Mouse (Mus musculus) cerebellum, postnatal 25 days (tissue): ENCODE measurements around the gene Lrrc36.

ENCODE experiments used
- DNase-seq, 2 experiments: peaks; one replicate each; pipeline ENCODE4 v3.0.0; 2021; ENCODE audit warnings: mixed read lengths in 2 of 2

The Lrrc36 gene

DNA sequence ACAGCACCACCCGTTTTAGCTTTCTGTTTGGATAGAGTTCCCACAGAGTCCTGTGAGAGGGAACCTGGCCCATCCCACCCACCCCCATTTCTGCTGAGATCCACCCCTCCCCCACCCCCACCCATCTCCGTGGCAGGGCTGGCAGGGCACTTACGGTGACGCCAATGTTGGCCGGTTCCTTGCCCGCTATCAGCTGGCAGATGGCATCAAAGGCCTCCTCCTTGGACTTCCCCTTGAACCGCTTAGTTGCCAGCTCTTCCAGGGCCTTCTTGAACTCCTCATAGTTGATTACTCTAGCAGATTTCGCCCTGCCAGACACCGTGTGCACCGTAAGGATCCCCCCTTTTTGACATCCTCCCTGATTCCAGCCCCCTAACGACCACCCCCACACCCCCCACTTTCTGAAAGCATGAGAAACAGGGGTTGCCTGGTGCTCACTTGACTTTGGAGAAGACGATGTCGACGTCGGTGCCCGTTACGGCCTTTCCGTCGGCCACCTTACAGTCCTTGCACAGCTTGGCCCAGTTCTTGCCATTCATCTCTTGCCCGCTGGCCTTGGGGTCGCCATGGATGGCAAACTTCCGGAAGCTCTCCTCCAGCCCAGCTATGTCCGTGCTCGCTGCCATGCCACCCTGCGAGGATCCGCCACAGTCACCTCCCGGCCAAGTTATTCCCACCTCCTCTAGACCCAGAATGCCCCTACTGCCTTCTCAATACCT is 54.8 kb downstream of the Lrrc36 start:
- DNase-seq, result peak; percentile 67 to 74

DNA sequence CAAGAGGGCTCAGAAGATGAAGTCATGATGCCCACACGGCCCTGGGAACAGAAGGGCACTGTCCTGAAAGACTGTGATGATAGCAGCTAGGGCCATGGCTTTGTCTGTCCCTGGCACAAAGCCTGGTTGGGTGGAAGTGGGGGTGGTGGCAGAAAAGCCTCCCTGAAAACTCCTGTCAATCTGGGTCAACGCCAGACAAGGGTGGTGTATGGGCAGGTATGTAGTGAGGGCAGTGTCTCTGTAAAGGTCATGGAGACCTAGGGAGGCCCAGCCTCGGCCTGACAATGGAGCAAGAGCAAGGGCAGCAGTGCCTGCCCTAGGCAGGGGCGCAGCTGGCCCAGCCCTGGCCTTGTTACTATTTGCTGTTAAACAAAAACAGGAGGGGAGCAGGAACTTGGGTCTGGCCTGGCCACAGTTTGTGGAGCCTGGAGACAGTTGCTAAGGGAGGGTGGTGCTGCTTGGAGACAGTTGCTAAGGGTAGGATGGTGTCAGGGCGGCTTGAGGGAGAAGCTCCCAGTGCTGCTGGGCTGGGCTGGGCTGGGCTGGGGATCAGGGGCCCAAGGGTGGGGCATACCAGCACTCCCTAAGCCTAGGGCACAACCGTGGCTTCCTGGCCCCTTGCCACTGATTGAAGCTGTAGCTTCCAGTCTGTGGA is 55.8 kb downstream of the Lrrc36 start:
- peak; percentile 73 to 78 for DNase-seq

DNA sequence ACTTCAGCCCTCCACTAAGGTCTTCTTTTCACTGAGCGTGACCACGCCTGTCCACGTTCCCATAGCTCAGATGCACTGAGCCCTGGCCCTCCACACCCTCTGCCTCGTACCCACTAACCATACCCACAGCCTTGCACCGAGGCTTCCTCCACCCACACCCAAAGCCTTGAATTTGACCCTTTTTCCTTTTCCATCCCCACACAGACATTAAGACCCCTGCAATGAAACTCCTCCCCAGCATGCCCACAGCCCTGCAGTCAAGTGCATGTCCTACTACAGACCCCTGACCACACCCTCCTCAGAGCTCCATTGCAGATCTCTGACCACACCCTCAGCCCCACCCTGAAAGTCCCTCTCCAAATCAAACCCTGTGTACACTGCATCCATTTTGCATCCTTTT is 56.4 kb downstream of the Lrrc36 start:
- DNase-seq, result no peak

GRCm38 (mm10) chr8:105470262-105470661 is 56.9 kb downstream of the Lrrc36 start:
- no peak for DNase-seq

GRCm38 (mm10) chr8:105470681-105471313 is 57.4 kb downstream of the Lrrc36 start:
- DNase-seq, result peak in 1 of 2 experiments; percentile 46

- peak; percentile 92 to 94 for DNase-seq
Observed at GRCm38 (mm10) chr8:105471314-105472015, 58.1 kb downstream of the Lrrc36 start, which contains the start of gene Tppp3. Gene Tppp3, minus strand, starts transcription at chr8:105471526.

GRCm38 (mm10) chr8:105472414-105472932 is 59.1 kb downstream of the Lrrc36 start:
- peak in 1 of 2 experiments; percentile 30 for DNase-seq

DNA sequence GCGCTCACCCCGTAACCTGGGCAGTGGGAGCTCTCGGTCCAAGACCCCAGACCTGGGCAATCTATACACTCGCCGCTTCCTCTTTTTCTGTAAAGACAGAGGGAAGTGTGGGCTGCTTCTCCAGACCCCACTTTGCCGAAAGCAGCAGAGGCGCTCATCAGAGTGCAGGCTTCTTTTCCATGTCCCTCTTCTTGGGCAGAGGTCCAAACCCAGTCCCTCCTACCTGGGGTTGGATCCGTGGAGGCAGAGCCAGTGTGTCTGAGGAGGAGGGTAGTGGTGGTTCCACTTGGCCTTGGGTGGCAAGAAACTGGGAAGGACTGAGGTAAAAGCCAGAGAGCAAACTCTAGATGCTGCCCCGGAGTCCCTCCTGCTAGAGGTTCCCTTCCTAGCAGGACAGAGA is 59.6 kb downstream of the Lrrc36 start:
- DNase-seq, result no peak

DNA sequence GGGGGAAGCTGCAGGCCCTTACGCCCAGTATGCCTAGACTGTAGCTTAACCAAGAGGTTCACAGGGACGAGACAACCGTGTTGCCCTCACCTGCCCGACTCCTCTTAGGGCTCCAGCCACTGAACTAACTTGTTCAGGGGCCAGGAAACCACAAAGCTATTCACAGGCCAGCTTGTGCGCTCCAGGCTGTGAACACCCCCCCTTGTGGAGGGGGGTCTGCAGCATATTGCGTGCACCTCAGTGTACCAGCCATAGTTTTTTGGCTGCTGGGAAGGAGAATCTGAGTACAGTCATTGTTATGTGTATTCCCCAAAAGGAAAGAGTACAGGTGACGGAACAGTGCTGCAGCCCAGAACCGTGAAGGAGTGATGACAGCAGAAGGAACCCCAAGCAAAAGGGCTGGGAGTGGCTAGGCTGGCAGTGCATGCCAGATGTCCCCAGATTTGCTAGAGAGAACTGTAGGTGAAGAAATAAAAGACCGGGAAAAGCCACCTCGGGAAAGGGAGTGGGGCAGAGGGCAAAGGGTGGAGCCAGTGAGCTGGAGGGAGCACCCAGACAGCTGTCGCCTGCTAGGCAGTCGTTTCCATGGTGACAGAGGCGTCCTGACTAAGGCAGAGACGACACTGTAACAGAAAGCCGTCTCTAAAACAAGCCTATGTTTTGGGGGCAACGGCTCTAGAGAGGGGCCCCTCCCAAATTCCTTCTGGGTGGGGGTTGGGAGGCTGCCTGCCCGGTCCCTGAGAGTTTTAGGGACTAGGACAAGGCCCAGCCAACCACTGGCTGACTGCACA is 60.6 kb downstream of the Lrrc36 start:
- DNase-seq, result peak in 1 of 2 experiments; percentile 31

DNA sequence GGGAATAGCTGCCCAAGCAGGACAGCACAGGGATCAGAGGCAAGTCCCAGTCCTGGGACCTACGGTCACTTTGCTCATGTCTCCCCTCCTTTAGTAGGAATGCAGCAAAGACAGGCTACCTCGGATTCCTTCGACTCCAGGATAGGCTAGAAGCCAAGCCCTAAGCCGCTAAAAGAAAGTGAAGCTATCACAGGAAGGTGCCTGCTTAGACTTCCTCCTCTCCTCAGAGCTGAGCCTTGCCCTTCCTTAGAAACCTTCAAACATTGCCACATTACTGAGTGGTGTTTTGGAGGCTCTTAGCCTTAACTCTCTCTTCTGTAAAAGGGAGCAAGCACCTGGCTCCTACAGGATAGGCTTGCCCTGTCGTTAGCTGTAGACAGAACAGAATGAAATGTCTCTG is 61.3 kb downstream of the Lrrc36 start:
- no peak for DNase-seq

DNA sequence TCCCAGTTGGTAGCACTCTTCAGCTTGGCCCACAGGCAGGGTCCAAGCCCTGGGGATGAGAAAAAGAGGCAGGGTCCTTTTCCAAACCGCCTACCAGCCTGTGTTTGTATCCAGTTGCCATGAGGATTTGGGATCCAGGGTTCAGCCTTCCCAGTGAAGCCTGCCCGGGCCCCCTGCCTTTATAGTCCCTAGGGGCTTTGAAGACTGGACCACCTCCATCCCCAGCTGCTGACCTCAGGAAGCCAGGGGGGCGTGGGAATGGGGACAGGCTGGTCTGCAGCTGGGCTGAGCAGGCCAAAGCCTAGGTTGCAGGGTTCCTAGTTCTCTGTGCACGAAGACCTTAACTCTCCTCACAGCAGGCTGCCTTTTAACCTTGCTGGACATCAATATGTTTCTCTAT is 61.9 kb downstream of the Lrrc36 start:
- DNase-seq, result no peak

DNA sequence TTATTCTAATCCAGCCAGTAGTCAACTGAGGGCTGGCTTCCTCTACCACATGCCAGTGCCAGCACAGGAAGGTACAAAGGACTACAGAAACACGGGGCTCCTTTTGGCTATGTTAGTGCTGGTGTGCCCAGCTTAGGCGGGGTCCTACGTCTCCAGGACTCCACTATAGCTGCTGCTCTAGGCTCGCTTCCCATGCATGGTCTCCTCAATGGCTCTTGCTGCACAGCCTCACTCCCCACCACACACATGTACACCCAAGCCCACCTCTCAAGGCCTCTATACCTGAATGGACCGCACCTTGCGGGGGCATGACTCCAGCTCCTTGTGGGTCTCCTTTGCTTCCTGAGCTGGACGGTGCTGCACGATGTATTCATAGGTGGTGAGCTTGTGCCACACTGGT is 62.4 kb downstream of the Lrrc36 start:
- no peak for DNase-seq

DNA sequence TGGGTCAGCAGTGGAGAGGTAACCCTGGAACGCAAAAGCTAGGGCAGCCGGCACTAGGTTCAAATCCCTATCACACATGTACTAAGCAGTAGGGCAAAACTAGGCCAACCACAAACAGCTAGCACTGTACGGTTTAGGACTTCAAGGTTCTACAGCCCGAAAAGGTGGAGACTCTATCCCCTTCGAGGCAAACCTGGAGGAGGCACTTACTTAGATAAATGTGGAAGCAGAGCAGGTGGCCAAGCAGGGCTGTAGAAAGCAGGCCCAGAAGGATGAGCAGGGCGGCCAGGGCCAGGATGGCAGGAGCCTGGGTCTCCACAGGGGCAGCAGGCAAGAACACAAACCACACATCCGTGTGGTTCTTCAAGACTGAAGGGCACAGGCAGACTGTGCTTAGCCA is 62.8 kb downstream of the Lrrc36 start:
- no peak for DNase-seq

DNA sequence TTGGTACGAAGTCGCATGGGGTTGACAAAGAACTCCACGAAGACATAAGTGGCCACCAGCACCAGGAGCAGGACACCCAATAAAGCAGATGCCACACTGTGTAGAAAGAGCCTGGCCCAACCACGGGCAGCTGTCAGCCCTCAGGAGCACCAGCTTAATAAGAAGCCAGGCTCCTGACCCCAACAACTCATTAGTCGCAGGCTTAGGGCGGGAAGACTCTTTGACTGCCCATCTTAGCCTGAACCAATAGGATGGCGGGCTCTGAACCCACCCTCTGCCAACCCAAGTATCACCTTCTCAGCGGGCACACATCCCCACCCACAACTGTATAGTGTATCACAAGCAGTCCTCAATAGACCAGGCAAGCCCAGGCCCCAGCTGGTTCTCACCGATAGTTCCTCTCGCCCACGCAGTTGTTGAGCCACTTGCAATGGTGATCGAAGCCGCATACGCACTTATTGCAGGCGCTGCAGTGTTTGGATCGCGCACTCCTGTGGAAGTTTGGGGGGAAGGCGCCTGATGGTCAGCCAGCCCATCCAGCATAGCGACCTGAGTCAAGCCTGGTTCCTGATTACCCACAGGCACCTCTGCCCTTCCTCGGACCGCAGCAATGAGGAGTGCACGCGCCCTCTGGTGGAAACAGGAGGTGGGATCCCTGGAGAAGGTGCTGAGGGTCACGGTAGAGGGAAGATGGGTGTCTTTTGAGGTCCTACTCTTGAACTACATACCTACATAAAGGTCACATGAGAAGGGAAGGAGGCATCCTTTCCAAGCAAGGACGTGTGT is 63.5 kb downstream of the Lrrc36 start:
- peak; percentile 80 to 88 for DNase-seq

DNA sequence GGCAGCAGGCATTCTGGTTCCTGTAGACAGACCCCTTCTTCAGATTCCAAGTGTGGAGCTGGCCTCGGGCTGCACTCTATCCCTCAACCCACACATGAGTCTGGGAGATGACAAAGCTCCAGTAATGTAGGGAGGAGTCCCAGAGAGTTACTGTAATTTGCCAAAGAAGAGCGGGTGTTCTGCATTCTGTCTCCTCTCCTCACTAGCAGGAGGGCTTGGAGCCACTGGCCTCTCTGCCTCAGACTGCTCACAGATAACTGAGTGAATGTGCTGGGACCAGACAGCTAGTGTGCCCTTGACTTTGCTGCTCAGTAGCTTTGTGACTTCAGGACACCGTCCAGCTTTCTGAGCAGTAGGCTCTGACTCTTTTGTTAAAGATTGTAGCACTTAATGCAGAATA is 64.4 kb downstream of the Lrrc36 start:
- no peak for DNase-seq

- no peak for DNase-seq
Observed at GRCm38 (mm10) chr8:105481013-105481412, 67.6 kb downstream of the Lrrc36 start.

DNA sequence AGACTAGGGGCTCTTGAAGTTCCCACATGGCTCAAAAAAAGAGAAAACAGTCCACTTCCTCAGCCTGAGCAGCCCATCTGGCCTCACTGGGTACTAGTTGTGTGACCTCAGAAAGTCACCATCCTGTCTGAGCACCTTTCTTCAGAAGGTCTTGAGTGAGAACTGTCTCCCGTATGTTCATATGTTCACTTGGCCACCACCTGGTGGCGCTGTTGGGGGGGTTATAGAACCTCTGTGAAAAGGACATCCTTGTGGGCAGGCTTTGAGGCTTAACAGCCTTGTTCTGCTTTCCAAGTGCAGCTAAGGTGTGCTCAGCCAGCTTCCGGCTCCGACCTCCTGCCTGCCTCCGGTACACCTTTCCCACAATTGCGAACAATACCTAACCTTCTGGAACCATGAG is 68.1 kb downstream of the Lrrc36 start:
- DNase-seq, result peak; percentile 39 to 61

GRCm38 (mm10) chr8:105482123-105482522 is 68.8 kb downstream of the Lrrc36 start:
- no peak for DNase-seq

DNA sequence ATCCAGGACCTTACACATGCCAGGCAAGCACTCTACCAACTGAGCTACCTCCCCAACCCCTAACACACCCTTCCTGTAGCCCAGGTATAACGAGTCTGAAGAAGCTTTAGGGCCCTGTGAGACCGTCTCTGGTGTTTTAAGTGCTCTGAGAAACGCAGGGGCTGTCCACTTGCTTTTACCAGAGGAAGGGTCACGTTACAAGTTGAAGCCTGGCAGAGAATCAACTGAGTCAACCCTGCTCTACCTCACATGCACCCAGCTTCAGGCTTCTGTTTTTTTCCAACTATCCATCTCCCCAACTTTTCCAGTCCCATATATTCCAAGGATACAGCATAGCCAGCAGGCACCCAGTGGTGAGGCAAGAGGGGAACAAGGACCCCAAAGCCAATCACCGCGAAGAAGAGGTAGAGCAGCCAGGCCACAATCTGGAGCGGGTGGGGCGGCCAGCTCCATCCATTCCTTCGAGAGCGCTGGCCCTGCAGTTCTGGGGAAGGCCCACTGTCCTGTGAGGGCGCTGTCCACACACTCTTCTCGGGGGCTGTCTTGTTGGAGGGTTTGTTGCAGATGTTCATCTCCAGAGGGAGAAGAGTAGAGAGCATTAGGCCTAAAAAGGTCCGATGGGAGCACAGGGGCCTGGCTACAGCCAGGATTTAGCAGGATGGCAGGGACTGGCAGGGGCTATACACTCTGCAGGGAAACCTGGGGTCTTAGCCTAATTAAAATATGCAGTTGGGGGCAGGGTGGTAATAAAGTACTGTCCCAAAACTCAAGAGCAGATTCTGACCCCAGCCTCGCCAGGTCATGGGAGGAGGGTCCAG is 70.0 kb downstream of the Lrrc36 start:
- peak; percentile 57 to 76 for DNase-seq

DNA sequence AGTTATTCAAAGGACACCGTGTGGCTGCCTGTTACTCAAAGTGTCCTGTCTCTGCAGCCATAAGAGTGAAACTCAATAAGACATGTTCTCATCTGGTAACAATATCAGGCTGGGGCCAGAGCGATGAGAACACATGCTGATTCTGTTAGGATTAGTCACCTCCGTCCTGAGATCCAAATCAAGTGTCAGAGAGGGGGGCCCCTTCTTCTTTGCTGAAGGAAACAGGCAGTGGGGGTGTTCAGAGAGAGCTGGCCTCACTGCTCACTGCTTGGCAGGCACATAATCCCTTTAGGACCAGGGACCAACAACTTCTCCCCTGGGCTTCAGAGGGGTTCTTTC is 70.6 kb downstream of the Lrrc36 start:
- no peak for DNase-seq

GRCm38 (mm10) chr8:105484392-105484791 is 71.0 kb downstream of the Lrrc36 start:
- DNase-seq, result peak in 1 of 2 experiments; percentile 46
